Comparison of ENCODE assay signal across 19 mouse cellular contexts in the genomic region with DNA sequence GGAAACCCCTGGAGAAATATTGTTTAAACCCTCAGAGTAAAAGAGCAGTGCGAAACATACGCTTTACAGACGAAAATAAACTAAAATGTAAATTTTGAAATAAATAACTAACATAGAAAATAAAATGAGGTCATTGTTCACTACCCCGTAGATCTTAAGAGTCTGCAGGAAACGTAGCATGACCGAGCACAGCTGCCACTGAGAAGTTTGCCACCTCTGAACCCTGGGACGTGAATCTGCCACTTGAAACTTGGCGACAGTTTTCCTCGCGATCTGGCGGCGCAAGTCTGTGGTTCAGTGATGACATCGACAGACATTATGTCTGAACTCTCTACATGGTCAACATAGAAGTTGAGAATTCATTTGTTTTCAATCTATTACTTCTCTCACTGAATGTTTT.
DNase-seq lines count a peak whose midpoint lies in the region; ATAC-seq and TF ChIP-seq lines count a peak whose summit lies in the region.
"Had no signal": no experiment of that assay in that cellular context is flagged by ENCODE, and none has a peak within 500 bp of the region (broad histone marks: within the 10 kb centered on the region; RNA-seq: fewer than 3 reads in every experiment).

No protein-coding gene starts in this region.

- H3K27ac ChIP-seq in kidney, postnatal 0 days: no peak overlapping the region
- no peak overlapping the region for H3K27ac ChIP-seq in CH12.LX (ENCODE audit: insufficient read depth, low read depth)
- no peak overlapping the region for H3K27ac ChIP-seq in intestine, embryonic 15.5 days
- H3K27ac ChIP-seq: embryonic facial prominence, embryonic 10.5 days; forebrain, embryonic 13.5 days; gastrocnemius, adult 2 months; hindbrain, embryonic 10.5 days; hindbrain, embryonic 15.5 days had no signal

- TF ChIP-seq CTCF in kidney, postnatal 0 days (IDR thresholded peaks at IDR 0.05; ENCODE audit: low read depth): no peak
- no peak for TF ChIP-seq CTCF in CH12.LX (conservative IDR thresholded peaks at IDR 0.05 in 1 of 2, IDR thresholded peaks at IDR 0.05 in 1 of 2; ENCODE audit: low read depth in 2 of 2, low read length in 2 of 2)

- H3K79me2 ChIP-seq in CH12.LX (replicated peaks; ENCODE audit: control insufficient read depth, extremely low read depth, insufficient read depth, poor library complexity, severe bottlenecking): no peaks in the 10 kb centered on the region

- 0 out of 2 replicates have a peak, but pooled peaks have one; percentile 36 for ATAC-seq in kidney, postnatal 0 days (replicated peaks; ENCODE audit: low FRiP score, low read depth)
- ATAC-seq in intestine, embryonic 15.5 days: no peak
- ATAC-seq: forebrain, embryonic 13.5 days; forebrain, postnatal 0 days had no signal

- dilution Hi-C loops in CH12.LX (cut with MboI; ENCODE audit: extremely low pct_ligation_motif_present, extremely low pct_unique_long_range_greater_than_20kb, low sequenced_read_pairs): no loop called here

- no peak overlapping the region for H3K4me3 ChIP-seq in kidney, postnatal 0 days (replicated peaks; ENCODE audit: low read depth, low read length)
- H3K4me3 ChIP-seq in CH12.LX (replicated peaks in 1 of 3; ENCODE audit: low read depth in 2 of 3, low read length in 2 of 3, poor library complexity in 1 of 3): no peak overlapping the region
- no peak overlapping the region for H3K4me3 ChIP-seq in intestine, embryonic 15.5 days (replicated peaks)
- H3K4me3 ChIP-seq: embryonic facial prominence, embryonic 10.5 days; forebrain, embryonic 13.5 days; gastrocnemius, adult 2 months; heart, embryonic 12.5 days; hindbrain, embryonic 10.5 days; hindbrain, embryonic 15.5 days had no signal

- no peak for TF ChIP-seq POLR2A in CH12.LX (IDR thresholded peaks at IDR 0.05; ENCODE audit: low read depth, low read length)

- TF ChIP-seq EP300 in CH12.LX (IDR thresholded peaks at IDR 0.05; ENCODE audit: low read length): no peak

- H3K4me1 ChIP-seq in kidney, postnatal 0 days (replicated peaks; ENCODE audit: insufficient read depth, low read length): no peaks in the 10 kb centered on the region
- no peaks in the 10 kb centered on the region for H3K4me1 ChIP-seq in CH12.LX (ENCODE audit: control insufficient read depth in 1 of 2, insufficient read depth in 2 of 2)
- H3K4me1 ChIP-seq in intestine, embryonic 15.5 days (replicated peaks): no peaks in the 10 kb centered on the region
- H3K4me1 ChIP-seq: forebrain, embryonic 13.5 days; hindbrain, embryonic 15.5 days had no signal

- H3K36me3 ChIP-seq in kidney, postnatal 0 days (ENCODE audit: insufficient read depth, low read length): no peaks in the 10 kb centered on the region
- H3K36me3 ChIP-seq in CH12.LX (replicated peaks in 1 of 2; ENCODE audit: control insufficient read depth in 1 of 2, insufficient read depth in 1 of 2, low read length in 1 of 2): peaks cover 0 to 8% of the 10 kb centered on the region in 2 experiments
- H3K36me3 ChIP-seq in intestine, embryonic 15.5 days: no peaks in the 10 kb centered on the region

- no peak for TF ChIP-seq RAD21 in CH12.LX (IDR thresholded peaks at IDR 0.05; ENCODE audit: low read depth, low read length)

- no peaks in the 10 kb centered on the region for H3K9me3 ChIP-seq in kidney, postnatal 0 days (replicated peaks; ENCODE audit: low read length)
- H3K9me3 ChIP-seq in CH12.LX (replicated peaks; ENCODE audit: low read length): no peaks in the 10 kb centered on the region
- no peaks in the 10 kb centered on the region for H3K9me3 ChIP-seq in intestine, embryonic 15.5 days
- H3K9me3 ChIP-seq: embryonic facial prominence, embryonic 10.5 days; forebrain, embryonic 13.5 days; heart, embryonic 12.5 days; hindbrain, embryonic 10.5 days; hindbrain, embryonic 15.5 days had no signal

- H3K27me3 ChIP-seq in kidney, postnatal 0 days (ENCODE audit: insufficient read depth, low read length): no peaks in the 10 kb centered on the region
- H3K27me3 ChIP-seq in CH12.LX (replicated peaks): no peaks in the 10 kb centered on the region
- no peaks in the 10 kb centered on the region for H3K27me3 ChIP-seq in intestine, embryonic 15.5 days (replicated peaks)
- H3K27me3 ChIP-seq: forebrain, embryonic 13.5 days; heart, embryonic 12.5 days; hindbrain, embryonic 15.5 days had no signal

- DNase-seq in embryo, embryonic 11 days: peak; percentile 42
- DNase-seq in embryo, embryonic 10.5 days (ENCODE audit: low spot score): no peak
- peak; percentile 64 for DNase-seq in kidney, postnatal 0 days (ENCODE audit: low spot score)
- no peak for DNase-seq in kidney, adult 8-10 months
- DNase-seq in CH12.LX (ENCODE audit: extremely low read depth): no peak
- peak; percentile 39 for DNase-seq in mesoderm, embryonic 11.5 days (ENCODE audit: low read depth, low spot score)
- DNase-seq: adrenal gland, adult 2 months; adrenal gland, postnatal 25 days; cerebellum, adult 2 months; cerebellum, postnatal 10 days; forebrain, postnatal 0 days; gastrocnemius, adult 2 months; gastrocnemius, postnatal 25 days had no signal

- in situ Hi-C loops in CH12.LX (cut with MboI; ENCODE audit: low pct_ligation_motif_present, low pct_unique_long_range_greater_than_20kb, low sequenced_read_pairs): no loop called here

- 0 out of 2 replicates have a peak overlapping the region, but pooled peaks have one; percentile 5 for H3K4me2 ChIP-seq in kidney, postnatal 0 days (ENCODE audit: low read length)
- peak overlapping the region; percentile 91; the same call in 1 of the 2 replicates for H3K4me2 ChIP-seq in CH12.LX (ENCODE audit: insufficient read depth, low read depth, poor library complexity, severe bottlenecking)
- H3K4me2 ChIP-seq in intestine, embryonic 15.5 days (replicated peaks): no peak overlapping the region
- H3K4me2 ChIP-seq: forebrain, embryonic 13.5 days; heart, embryonic 12.5 days; hindbrain, embryonic 15.5 days had no signal

- WGBS in kidney, postnatal 0 days: 33% methylated on average over 13 of the region's 13 CpGs
- 80% methylated on average over 13 of the region's 13 CpGs for WGBS in intestine, embryonic 15.5 days

- H3K9ac ChIP-seq in kidney, postnatal 0 days (ENCODE audit: low read depth, low read length): no peak overlapping the region
- H3K9ac ChIP-seq in CH12.LX (ENCODE audit: insufficient read depth, low read depth): no peak overlapping the region
- H3K9ac ChIP-seq in intestine, embryonic 15.5 days: no peak overlapping the region
- H3K9ac ChIP-seq: forebrain, embryonic 13.5 days; forebrain, postnatal 0 days; heart, embryonic 12.5 days; hindbrain, embryonic 15.5 days had no signal

TF ChIP-seq in CH12.LX, 34 proteins besides CTCF, POLR2A, EP300 and RAD21:
- TF ChIP-seq MAFK (IDR thresholded peaks at IDR 0.05; ENCODE audit: insufficient replicate concordance, low read length) (no peak), JUND (conservative IDR thresholded peaks at IDR 0.05; ENCODE audit: low read depth, low read length) (no peak), HCFC1 (IDR thresholded peaks at IDR 0.05; ENCODE audit: low read depth, low read length) (no peak), SMC3 (IDR thresholded peaks at IDR 0.05; ENCODE audit: low read depth, low read length) (no peak)

Comparison
In these comparisons a context has a peak if more than half of its experiments do, and no peak if none do; other contexts are left out.
1. DNase-seq: peak in embryo, embryonic 11 days (single experiment), kidney, postnatal 0 days (single experiment) and mesoderm, embryonic 11.5 days (single experiment); none in embryo, embryonic 10.5 days (single experiment), kidney, adult 8-10 months (0 of 2) and CH12.LX (single experiment).